Mouse (Mus musculus) forebrain, embryonic 11.5 days (tissue): Measurements from ENCODE around the gene Usp49. TPM values are rescaled to one million over a fixed set of nuclear protein-coding genes. Genes with fewer than 3 reads are reported as not detected.
A peak's percentile ranks its signal among the peaks of the same experiment; 100 is the strongest.

Experiments
- ATAC-seq: fragments of 200-750 bp; cut with Nextera tagmentation; replicated peaks from 2 replicates; pipeline ENCODE4 v1.8.0; 2017; ENCODE audit warnings: moderate TSS enrichment; ENCODE audit not compliant: low FRiP score
- DNase-seq: peaks from one replicate; pipeline ENCODE4 v3.0.0-alpha.2; 2017; ENCODE audit warnings: low spot score
- H3K27ac ChIP-seq: fragments of 300-500 bp; sonication (generic); 2 replicates; pipeline ENCODE4 v1.5.1; 2014; ENCODE audit warnings: low read depth, low read length
- H3K27me3 ChIP-seq: fragments of 300-500 bp; sonication (generic); 2 replicates; pipeline ENCODE4 v1.6.1; 2014; ENCODE audit warnings: mild to moderate bottlenecking, low read length, mixed read lengths; ENCODE audit not compliant: control insufficient read depth, insufficient read depth
- H3K36me3 ChIP-seq: fragments of 300-500 bp; sonication (generic); 2 replicates; pipeline ENCODE4 v1.6.1; 2014; ENCODE audit warnings: mild to moderate bottlenecking, low read length, moderate library complexity, mixed read lengths; ENCODE audit not compliant: control insufficient read depth, insufficient read depth
- H3K4me1 ChIP-seq: fragments of 300-500 bp; sonication (generic); replicated peaks from 2 replicates; pipeline ENCODE4 v1.6.1; 2014; ENCODE audit warnings: low read length, mixed read lengths; ENCODE audit not compliant: control insufficient read depth, insufficient read depth
- H3K4me2 ChIP-seq: fragments of 300-500 bp; sonication (generic); 2 replicates; pipeline ENCODE4 v1.6.1; 2014; ENCODE audit warnings: low read depth, mild to moderate bottlenecking, low read length, moderate library complexity, mixed read lengths; ENCODE audit not compliant: severe bottlenecking
- H3K4me3 ChIP-seq: fragments of 300-500 bp; sonication (generic); 2 replicates; pipeline ENCODE4 v1.5.1; 2014; ENCODE audit warnings: low read depth, low read length
- H3K9ac ChIP-seq: fragments of 300-500 bp; sonication (generic); 2 replicates; pipeline ENCODE4 v1.6.1; 2014; ENCODE audit warnings: low read length
- H3K9me3 ChIP-seq: fragments of 300-500 bp; sonication (generic); 2 replicates; pipeline ENCODE4 v1.6.1; 2016; ENCODE audit warnings: low read length, mixed read lengths; ENCODE audit not compliant: control insufficient read depth
- WGBS: fragments of 180-500 bp; shearing (Covaris S2); extraction: QIAGEN DNeasy Blood & Tissue Kit; methylation state at CpG from one replicate; pipeline ENCODE4 v1.1.7; 2014; 5-methylcytosine and 5-hydroxymethylcytosine counted together
- polyA plus RNA-seq: library from polyadenylated mRNA; unstranded; fragments of >200 nt; fragmentation: Nextera tagmentation; extraction: Ambion mirVana; gene quantifications from 2 replicates; pipeline ENCODE4 v1.2.1, GENCODE M21; 2014

The Usp49 gene
- polyA plus RNA-seq, 1 experiment from 2014 or later = 7.2 TPM

- peak within 1 kb of the TSS; percentile 96 for H3K4me2 ChIP-seq
- DNase-seq = peak; percentile 87
- H3K4me3 ChIP-seq = peak within 1 kb of the TSS; percentile 66
- H3K9me3 ChIP-seq = no peaks in the 10 kb centered on the region
- peaks cover 8% of the 10 kb centered on the region; the same call in 1 of the 2 replicates for H3K4me1 ChIP-seq
- peak within 1 kb of the TSS; percentile 57 for H3K27ac ChIP-seq
- H3K27me3 ChIP-seq = no peaks in the 10 kb centered on the region; the same call in 1 of the 2 replicates
- 1% methylated on average over 58 of the region's 58 CpGs for WGBS
- no peaks in the 10 kb centered on the region; the same call in 1 of the 2 replicates for H3K36me3 ChIP-seq
- peak; percentile 66 for ATAC-seq
- peak within 1 kb of the TSS; percentile 87 for H3K9ac ChIP-seq
These were observed 58.4 kb downstream of the Usp49 start, which contains the start of gene Frs3 for GRCm38 (mm10) chr17:47688608-47689575. Gene Frs3 (plus strand): TSS chr17:47689030.

GRCm38 (mm10) chr17:47689894-47690293 is 59.4 kb downstream of the Usp49 start:
- DNase-seq = no peak
- no peak overlapping the region; the same call in 1 of the 2 replicates for H3K9ac ChIP-seq
- H3K27me3 ChIP-seq = no peaks in the 10 kb centered on the region; the same call in 1 of the 2 replicates
- H3K9me3 ChIP-seq = no peaks in the 10 kb centered on the region
- peaks cover 11% of the 10 kb centered on the region; the same call in 1 of the 2 replicates for H3K4me1 ChIP-seq
- 81% methylated on average over 7 of the region's 8 CpGs for WGBS
- no peak for ATAC-seq
- H3K36me3 ChIP-seq = no peaks in the 10 kb centered on the region
- H3K4me3 ChIP-seq = peak overlapping the region; percentile 66; the same call in 1 of the 2 replicates
- peak overlapping the region; percentile 96; the same call in 1 of the 2 replicates for H3K4me2 ChIP-seq
- H3K27ac ChIP-seq = no peak overlapping the region

DNA sequence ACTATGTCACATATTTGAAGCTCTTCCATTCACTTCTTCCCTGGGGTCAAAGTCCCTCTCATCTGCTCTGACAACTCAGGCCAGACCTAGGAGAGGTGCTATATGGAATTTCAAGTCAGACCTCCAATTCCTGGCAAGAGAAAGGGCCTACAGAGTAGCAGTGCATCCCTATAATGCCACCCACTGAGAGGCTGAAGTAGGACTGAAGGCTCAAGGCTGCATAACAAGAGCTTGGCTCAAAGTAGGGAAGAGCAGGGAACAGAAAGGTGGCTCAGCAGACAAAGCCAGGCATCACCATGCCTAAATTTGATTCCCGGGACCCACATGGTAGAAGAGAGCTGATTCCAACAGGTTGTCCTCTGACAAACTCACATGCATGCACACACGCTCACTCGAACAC is 61.2 kb downstream of the Usp49 start:
- H3K27ac ChIP-seq = no peak overlapping the region
- H3K4me3 ChIP-seq = no peak overlapping the region
- WGBS = 91% methylated on average over 3 of the region's 3 CpGs
- DNase-seq = no peak
- no peaks in the 10 kb centered on the region for H3K36me3 ChIP-seq
- no peak for ATAC-seq
- no peaks in the 10 kb centered on the region for H3K9me3 ChIP-seq
- H3K9ac ChIP-seq = no peak overlapping the region
- no peak overlapping the region for H3K4me2 ChIP-seq
- peaks cover 13% of the 10 kb centered on the region; the same call in 1 of the 2 replicates for H3K4me1 ChIP-seq
- H3K27me3 ChIP-seq = no peaks in the 10 kb centered on the region; the same call in 1 of the 2 replicates

DNA sequence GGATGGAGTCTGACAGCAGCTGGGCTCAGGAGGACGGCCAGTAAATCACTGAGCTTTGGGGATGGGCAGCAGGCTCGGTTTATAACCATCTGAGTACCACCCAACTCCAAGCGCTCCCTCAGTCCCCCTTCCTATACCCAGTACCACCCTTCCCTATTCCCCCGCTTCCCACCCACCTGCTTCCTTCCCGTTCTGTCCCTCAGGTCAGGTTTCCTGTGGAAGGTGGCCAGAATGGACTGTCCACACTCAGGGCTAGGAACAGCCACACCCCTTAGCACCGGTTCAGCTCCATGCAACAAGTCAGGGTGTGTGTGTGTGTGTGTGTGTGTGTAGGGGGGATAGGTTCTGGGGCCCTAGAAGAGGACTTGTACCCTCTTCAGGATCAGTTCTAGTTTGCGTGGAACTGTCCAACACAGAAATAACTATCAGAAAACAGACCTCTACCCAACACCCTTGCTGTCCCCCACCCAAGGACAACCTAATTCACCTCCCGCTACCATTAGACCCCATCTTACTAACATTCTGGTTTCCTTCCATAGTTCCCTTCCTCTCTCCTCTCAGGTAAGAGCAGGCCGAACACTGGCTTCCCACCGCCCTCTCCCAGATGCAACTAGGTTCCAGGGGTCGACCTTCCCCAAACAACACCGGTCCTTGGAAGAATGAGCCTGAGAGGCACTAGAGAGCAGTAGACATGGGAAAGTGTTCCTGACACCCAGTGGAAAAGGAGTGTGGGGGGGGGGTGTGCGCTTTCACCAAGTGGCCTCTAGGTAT is 63.4 kb downstream of the Usp49 start:
- H3K27me3 ChIP-seq = no peaks in the 10 kb centered on the region; the same call in 1 of the 2 replicates
- H3K4me1 ChIP-seq = peaks cover 6% of the 10 kb centered on the region; the same call in 1 of the 2 replicates
- DNase-seq (no peak), ATAC-seq (no peak)
- H3K36me3 ChIP-seq = no peaks in the 10 kb centered on the region
- peak overlapping the region; percentile 79 for H3K4me2 ChIP-seq
- peak overlapping the region; percentile 53 for H3K9ac ChIP-seq
- no peaks in the 10 kb centered on the region for H3K9me3 ChIP-seq
- H3K4me3 ChIP-seq = peak overlapping the region; percentile 66
- 31% methylated on average over 13 of the region's 13 CpGs for WGBS
- H3K27ac ChIP-seq = no peak overlapping the region

- peak within 1 kb of the TSS; percentile 14; the same call in 1 of the 2 replicates for H3K27ac ChIP-seq
- H3K27me3 ChIP-seq = no peaks in the 10 kb centered on the region; the same call in 1 of the 2 replicates
- 2% methylated on average over 3 of the region's 3 CpGs for WGBS
- H3K4me3 ChIP-seq = peak within 1 kb of the TSS; percentile 66
- ATAC-seq (no peak), DNase-seq (no peak)
- no peaks in the 10 kb centered on the region for H3K9me3 ChIP-seq
- H3K9ac ChIP-seq = peak within 1 kb of the TSS; percentile 79
- no peaks in the 10 kb centered on the region for H3K36me3 ChIP-seq
- peak within 1 kb of the TSS; percentile 79 for H3K4me2 ChIP-seq
- H3K4me1 ChIP-seq = peaks cover 6% of the 10 kb centered on the region; the same call in 1 of the 2 replicates
These were observed 63.8 kb downstream of the Usp49 start, which contains the start of gene Gm21981 for GRCm38 (mm10) chr17:47694442-47694502. Gene Gm21981 (minus strand): TSS chr17:47694455.

- under 1% methylated on average over 48 of the region's 82 CpGs for WGBS
- no peaks in the 10 kb centered on the region for H3K9me3 ChIP-seq
- DNase-seq (peak; percentile 99), ATAC-seq (peak; percentile 95)
- peak within 1 kb of the TSS; percentile 79 for H3K9ac ChIP-seq
- peak within 1 kb of the TSS; percentile 66 for H3K4me3 ChIP-seq
- peak within 1 kb of the TSS; percentile 14; the same call in 1 of the 2 replicates for H3K27ac ChIP-seq
- no peaks in the 10 kb centered on the region; the same call in 1 of the 2 replicates for H3K27me3 ChIP-seq
- H3K36me3 ChIP-seq = no peaks in the 10 kb centered on the region
- peaks cover 6% of the 10 kb centered on the region; the same call in 1 of the 2 replicates for H3K4me1 ChIP-seq
- peak within 1 kb of the TSS; percentile 79 for H3K4me2 ChIP-seq
These were observed 64.2 kb downstream of the Usp49 start, which contains the start of gene Prickle4 for GRCm38 (mm10) chr17:47694503-47695336. Gene Prickle4 (minus strand): TSS chr17:47694736.

GRCm38 (mm10) chr17:47695337-47695710 is 64.8 kb downstream of the Usp49 start:
- DNase-seq (no peak), ATAC-seq (no peak; the same call in 1 of the 2 replicates)
- WGBS = 0% methylated on average over 15 of the region's 23 CpGs
- H3K36me3 ChIP-seq = no peaks in the 10 kb centered on the region
- peak overlapping the region; percentile 79 for H3K9ac ChIP-seq
- no peaks in the 10 kb centered on the region; the same call in 1 of the 2 replicates for H3K27me3 ChIP-seq
- H3K4me2 ChIP-seq = peak overlapping the region; percentile 79
- 0 out of 2 replicates have a peak overlapping the region, but pooled peaks have one; percentile 14 for H3K27ac ChIP-seq
- H3K9me3 ChIP-seq = no peaks in the 10 kb centered on the region
- H3K4me3 ChIP-seq = peak overlapping the region; percentile 66
- H3K4me1 ChIP-seq = peaks cover 6% of the 10 kb centered on the region; the same call in 1 of the 2 replicates
